Mouse (Mus musculus) liver, embryonic 16.5 days (tissue): ENCODE data around the gene Vcp. TPM values are rescaled to one million over a fixed set of nuclear protein-coding genes. Genes with fewer than 3 reads are reported as not detected.
A peak's percentile ranks its signal among the peaks of the same experiment; 100 is the strongest.
"Not testable (repeated sequence)": the region's sequence is repeated elsewhere in the genome, so short reads cannot be mapped to it uniquely, and the experiment has no call there.

Experiments
- ATAC-seq: fragments of 200-750 bp; cut with Nextera tagmentation; 2 replicates; pipeline ENCODE4 v1.8.0; 2017; ENCODE audit warnings: low read depth, mild to moderate bottlenecking, moderate number of reproducible peaks, moderate library complexity
- H3K27ac ChIP-seq: fragments of 300-500 bp; sonication (generic); 2 replicates; pipeline ENCODE4 v1.5.1; 2014; ENCODE audit warnings: mild to moderate bottlenecking, low read length
- H3K27me3 ChIP-seq: fragments of 300-500 bp; sonication (generic); 2 replicates; pipeline ENCODE4 v1.6.1; 2014; ENCODE audit warnings: low read depth, low read length, mixed read lengths; ENCODE audit not compliant: control insufficient read depth, insufficient read depth
- H3K36me3 ChIP-seq: fragments of 300-500 bp; sonication (generic); 2 replicates; pipeline ENCODE4 v1.6.1; 2014; ENCODE audit warnings: mild to moderate bottlenecking; ENCODE audit not compliant: control insufficient read depth, insufficient read depth
- H3K4me1 ChIP-seq: fragments of 300-500 bp; sonication (generic); 2 replicates; pipeline ENCODE4 v1.6.1; 2014; ENCODE audit warnings: low read depth, low read length, mixed read lengths; ENCODE audit not compliant: control insufficient read depth
- H3K4me2 ChIP-seq: fragments of 300-500 bp; sonication (generic); 2 replicates; pipeline ENCODE4 v1.6.1; 2014; ENCODE audit warnings: low read depth, low read length, mixed read lengths
- H3K4me3 ChIP-seq: fragments of 300-500 bp; sonication (generic); 2 replicates; pipeline ENCODE4 v1.5.1; 2014; ENCODE audit warnings: low read depth, mild to moderate bottlenecking, low read length
- H3K9ac ChIP-seq: fragments of 300-500 bp; sonication (generic); 2 replicates; pipeline ENCODE4 v1.6.1; 2014; ENCODE audit warnings: low read depth, low read length
- H3K9me3 ChIP-seq: fragments of 300-500 bp; sonication (generic); replicated peaks from 2 replicates; pipeline ENCODE4 v1.6.1; 2016; ENCODE audit warnings: low read length; ENCODE audit not compliant: control insufficient read depth
- WGBS: fragments of 180-500 bp; shearing (Covaris S2); extraction: QIAGEN DNeasy Blood & Tissue Kit; methylation state at CpG from one replicate; pipeline ENCODE4 v1.1.7; 2014; ENCODE audit not compliant: insufficient replicate concordance; 5-methylcytosine and 5-hydroxymethylcytosine counted together
- polyA plus RNA-seq: library from polyadenylated mRNA; unstranded; fragments of >200 nt; fragmentation: Nextera tagmentation; extraction: Ambion mirVana; gene quantifications from 2 replicates; pipeline ENCODE4 v1.2.1, GENCODE M21; 2015

Gene Vcp
- polyA plus RNA-seq, 1 experiment from 2014 or later, result 192 TPM

- H3K27ac ChIP-seq, result no peak overlapping the region
- no peaks in the 10 kb centered on the region for H3K27me3 ChIP-seq
- no peaks in the 10 kb centered on the region for H3K9me3 ChIP-seq
- H3K36me3 ChIP-seq, result no peaks in the 10 kb centered on the region
- WGBS, result 75% methylated on average over 12 of the region's 12 CpGs
- H3K4me1 ChIP-seq, result peaks cover 13% of the 10 kb centered on the region
- no peak overlapping the region for H3K9ac ChIP-seq
- ATAC-seq, result no peak
- H3K4me2 ChIP-seq, result no peak overlapping the region
- no peak overlapping the region for H3K4me3 ChIP-seq
These were observed 2.6 kb upstream of the Vcp start for GRCm38 (mm10) chr4:43002756-43003439.

- 77% methylated on average over 2 of the region's 2 CpGs for WGBS
- Histone ChIP-seq H3K9me3 (no peaks in the 10 kb centered on the region), H3K4me3 (no peak overlapping the region), H3K27ac (no peak overlapping the region), H3K4me2 (peak overlapping the region; percentile 76; the same call in 1 of the 2 replicates), H3K9ac (no peak overlapping the region), H3K27me3 (no peaks in the 10 kb centered on the region), H3K4me1 (peaks cover 20% of the 10 kb centered on the region), H3K36me3 (no peaks in the 10 kb centered on the region)
- no peak for ATAC-seq
These were observed 965 bp upstream of the Vcp start for GRCm38 (mm10) chr4:43001272-43001671.

GRCm38 (mm10) chr4:42999451-43000140, 711 bp downstream of the Vcp start:
- WGBS, result under 1% methylated on average over 49 of the region's 51 CpGs
- H3K4me3 ChIP-seq, result peak overlapping the region; percentile 83
- no peaks in the 10 kb centered on the region for H3K27me3 ChIP-seq
- peaks cover 20% of the 10 kb centered on the region for H3K4me1 ChIP-seq
- H3K4me2 ChIP-seq, result peak overlapping the region; percentile 82
- H3K36me3 ChIP-seq, result peaks cover 8% of the 10 kb centered on the region
- H3K9me3 ChIP-seq, result no peaks in the 10 kb centered on the region
- H3K9ac ChIP-seq, result peak overlapping the region; percentile 95
- ATAC-seq, result peak; percentile 58
- peak overlapping the region; percentile 99 for H3K27ac ChIP-seq

- 43% methylated on average over 2 of the region's 2 CpGs for WGBS
- Histone ChIP-seq H3K36me3 (peaks cover 23% of the 10 kb centered on the region), H3K4me1 (peaks cover 20% of the 10 kb centered on the region), H3K27ac (0 out of 2 replicates have a peak overlapping the region, but pooled peaks have one; percentile 1), H3K27me3 (no peaks in the 10 kb centered on the region), H3K9ac (no peak overlapping the region; the same call in 1 of the 2 replicates), H3K4me3 (peak overlapping the region; percentile 83), H3K9me3 (no peaks in the 10 kb centered on the region), H3K4me2 (peak overlapping the region; percentile 82)
- no peak for ATAC-seq
These were observed 2.3 kb downstream of the Vcp start for GRCm38 (mm10) chr4:42998022-42998421.

- 71% methylated on average over 1 of the region's 1 CpGs for WGBS
- H3K4me3 ChIP-seq, result no peak overlapping the region
- H3K4me1 ChIP-seq, result no peaks in the 10 kb centered on the region
- no peak overlapping the region for H3K4me2 ChIP-seq
- peaks cover 86% of the 10 kb centered on the region for H3K36me3 ChIP-seq
- no peaks in the 10 kb centered on the region for H3K9me3 ChIP-seq
- H3K27me3 ChIP-seq, result no peaks in the 10 kb centered on the region
- H3K9ac ChIP-seq, result no peak overlapping the region
- no peak overlapping the region for H3K27ac ChIP-seq
- ATAC-seq, result no peak
These were observed 12.0 kb downstream of the Vcp start for GRCm38 (mm10) chr4:42988296-42988695.

GRCm38 (mm10) chr4:42980467-42980866, 19.8 kb downstream of the Vcp start:
- H3K9ac ChIP-seq, H3K9me3 ChIP-seq, H3K4me1 ChIP-seq, H3K4me2 ChIP-seq, H3K27me3 ChIP-seq, H3K4me3 ChIP-seq, H3K27ac ChIP-seq, ATAC-seq: not testable (repeated sequence)
- WGBS, result 75% methylated on average over 7 of the region's 8 CpGs
- H3K36me3 ChIP-seq, result peaks cover 52% of the 10 kb centered on the region

- Histone ChIP-seq H3K27ac (no peak overlapping the region), H3K9me3 (no peaks in the 10 kb centered on the region), H3K9ac (no peak overlapping the region), H3K36me3 (peaks cover 28% of the 10 kb centered on the region), H3K4me2 (no peak overlapping the region), H3K4me3 (no peak overlapping the region), H3K27me3 (no peaks in the 10 kb centered on the region), H3K4me1 (no peaks in the 10 kb centered on the region)
- no peak for ATAC-seq
- 75% methylated on average over 4 of the region's 4 CpGs for WGBS
These were observed 22.2 kb downstream of the Vcp start for GRCm38 (mm10) chr4:42978062-42978461.

GRCm38 (mm10) chr4:42973868-42974267, 26.4 kb downstream of the Vcp start:
- H3K27me3 ChIP-seq, result no peaks in the 10 kb centered on the region
- H3K9me3 ChIP-seq, result no peaks in the 10 kb centered on the region
- H3K4me1 ChIP-seq, result no peaks in the 10 kb centered on the region
- H3K9ac ChIP-seq, result no peak overlapping the region
- H3K27ac ChIP-seq, result no peak overlapping the region
- no peak overlapping the region for H3K4me3 ChIP-seq
- H3K36me3 ChIP-seq, result peaks cover 7% of the 10 kb centered on the region
- WGBS, result 66% methylated on average over 5 of the region's 5 CpGs
- ATAC-seq, result no peak
- no peak overlapping the region for H3K4me2 ChIP-seq

- ATAC-seq, result no peak
- WGBS, result 76% methylated on average over 4 of the region's 4 CpGs
- Histone ChIP-seq H3K9me3 (no peaks in the 10 kb centered on the region), H3K36me3 (no peaks in the 10 kb centered on the region; the same call in none of the 2 replicates), H3K9ac (no peak overlapping the region), H3K4me2 (no peak overlapping the region), H3K4me3 (no peak overlapping the region), H3K27me3 (no peaks in the 10 kb centered on the region), H3K4me1 (no peaks in the 10 kb centered on the region), H3K27ac (no peak overlapping the region)
These were observed 27.4 kb downstream of the Vcp start for GRCm38 (mm10) chr4:42972952-42973351.
